9 mouse cellular contexts compared by ENCODE assay signal in genomic region chr2:174295900-174296465, GRCm38 (mm10). TPM values are rescaled to one million over a fixed set of nuclear protein-coding genes. Genes with fewer than 3 reads are reported as not detected.
DNase-seq lines count a peak whose midpoint lies in the region; ATAC-seq and TF ChIP-seq lines count a peak whose summit lies in the region.
"Had no signal": no experiment of that assay in that cellular context is flagged by ENCODE, and none has a peak within 500 bp of the region (broad histone marks: within the 10 kb centered on the region; RNA-seq: fewer than 3 reads in every experiment).

No protein-coding gene starts in this region.

- TF ChIP-seq CTCF in hindbrain, postnatal 0 days (IDR thresholded peaks at IDR 0.05; ENCODE audit: low read depth) = 0 out of 2 replicates have a peak, but pooled peaks have one; percentile 8
- TF ChIP-seq CTCF in midbrain, postnatal 0 days (IDR thresholded peaks at IDR 0.05) = no peak

- no peak for DNase-seq in kidney, postnatal 14 days
- peak; percentile 22 for DNase-seq in c-Kit-positive CD71-positive TER-119-positive erythroid progenitor cells, embryonic 14.5 days (ENCODE audit: low spot score)
- DNase-seq in hindbrain, postnatal 0 days (ENCODE audit: low spot score) = no peak
- no peak for DNase-seq in midbrain, postnatal 0 days (ENCODE audit: low spot score)
- DNase-seq in T-cell, adult 2 months (ENCODE audit: low spot score) = no peak
- no peak for DNase-seq in urinary bladder, postnatal 36 days (ENCODE audit: low spot score in 2 of 2)

- H3K4me2 ChIP-seq in kidney, embryonic 15.5 days = peak overlapping the region; percentile 60
- peak overlapping the region; percentile 67 for H3K4me2 ChIP-seq in hindbrain, postnatal 0 days (ENCODE audit: low read depth, low read length)
- peak overlapping the region; percentile 41 for H3K4me2 ChIP-seq in midbrain, postnatal 0 days (ENCODE audit: low read depth, low read length, poor library complexity, severe bottlenecking)

- peaks cover 58% of the 10 kb centered on the region for H3K9me3 ChIP-seq in kidney, embryonic 15.5 days (replicated peaks)
- H3K9me3 ChIP-seq in hindbrain, postnatal 0 days (ENCODE audit: low read length) = peaks cover 6% of the 10 kb centered on the region; the same call in 1 of the 2 replicates
- peaks cover 31% of the 10 kb centered on the region for H3K9me3 ChIP-seq in midbrain, postnatal 0 days (ENCODE audit: low read length)

- no peak overlapping the region for H3K9ac ChIP-seq in kidney, embryonic 15.5 days
- no peak overlapping the region for H3K9ac ChIP-seq in hindbrain, postnatal 0 days (replicated peaks; ENCODE audit: low read length)
- no peak overlapping the region for H3K9ac ChIP-seq in midbrain, postnatal 0 days (replicated peaks; ENCODE audit: low read length, poor library complexity, severe bottlenecking)

- WGBS in kidney, embryonic 15.5 days = 51% methylated on average over 29 of the region's 29 CpGs
- WGBS in hindbrain, postnatal 0 days = 50% methylated on average over 29 of the region's 29 CpGs
- 45% methylated on average over 29 of the region's 29 CpGs for WGBS in midbrain, postnatal 0 days

- peaks cover 45% of the 10 kb centered on the region for H3K27me3 ChIP-seq in kidney, embryonic 15.5 days
- peaks cover 17% of the 10 kb centered on the region for H3K27me3 ChIP-seq in hindbrain, postnatal 0 days (ENCODE audit: insufficient read depth, low read length)
- H3K27me3 ChIP-seq in midbrain, postnatal 0 days (ENCODE audit: insufficient read depth, low read length) = peaks cover 23% of the 10 kb centered on the region

- ATAC-seq in kidney, embryonic 15.5 days (replicated peaks; ENCODE audit: low FRiP score) = peak; percentile 7; the same call in 1 of the 2 replicates
- ATAC-seq in hindbrain, postnatal 0 days = peak; percentile 4; the same call in 1 of the 2 replicates
- no peak for ATAC-seq in midbrain, postnatal 0 days (ENCODE audit: low FRiP score)
- ATAC-seq in monocyte, adult 5-6 weeks (replicated peaks; ENCODE audit: insufficient number of reproducible peaks, low FRiP score, low TSS enrichment, poor library complexity, severe bottlenecking) = no peak

- H3K36me3 ChIP-seq in kidney, embryonic 15.5 days = peaks cover 19% of the 10 kb centered on the region
- H3K36me3 ChIP-seq in hindbrain, postnatal 0 days (ENCODE audit: insufficient read depth, low read length) = no peaks in the 10 kb centered on the region
- no peaks in the 10 kb centered on the region for H3K36me3 ChIP-seq in midbrain, postnatal 0 days (ENCODE audit: insufficient read depth, low read length)

- H3K4me3 ChIP-seq in kidney, embryonic 15.5 days (replicated peaks) = peak overlapping the region; percentile 66
- peak overlapping the region; percentile 53 for H3K4me3 ChIP-seq in hindbrain, postnatal 0 days (ENCODE audit: low read length)
- peak overlapping the region; percentile 61 for H3K4me3 ChIP-seq in midbrain, postnatal 0 days (ENCODE audit: low read depth, low read length)

- H3K27ac ChIP-seq in kidney, embryonic 15.5 days = peak overlapping the region; percentile 57
- peak overlapping the region; percentile 7; the same call in 1 of the 2 replicates for H3K27ac ChIP-seq in hindbrain, postnatal 0 days
- H3K27ac ChIP-seq in midbrain, postnatal 0 days (ENCODE audit: low read depth, low read length) = no peak overlapping the region

- peaks cover 67% of the 10 kb centered on the region for H3K4me1 ChIP-seq in kidney, embryonic 15.5 days
- H3K4me1 ChIP-seq in hindbrain, postnatal 0 days (ENCODE audit: insufficient read depth, low read length) = no peaks in the 10 kb centered on the region
- H3K4me1 ChIP-seq in midbrain, postnatal 0 days (ENCODE audit: insufficient read depth, low read length) = no peaks in the 10 kb centered on the region; the same call in 1 of the 2 replicates

RNA-seq across cellular contexts. Expression of gene Gnas, which starts 11.9 kb away (rescaled TPM):
- polyA plus RNA-seq in kidney, embryonic 15.5 days (2015; fragmentation: Nextera tagmentation; extraction: Ambion mirVana) = 1,546 and 1,642 TPM in 2 replicates
- total RNA-seq in hindbrain, postnatal 0 days (2014; rRNA removed) = 1,738 and 1,782 TPM in 2 replicates
- polyA plus RNA-seq in hindbrain, postnatal 0 days (2015; fragmentation: Nextera tagmentation; extraction: Ambion mirVana) = 1,873 and 1,902 TPM in 2 replicates
- 1,613 and 1,637 TPM in 2 replicates for total RNA-seq in midbrain, postnatal 0 days (2014; rRNA removed)
- polyA plus RNA-seq in midbrain, postnatal 0 days (2015; fragmentation: Nextera tagmentation; extraction: Ambion mirVana) = 1,739 and 1,834 TPM in 2 replicates
- total RNA-seq in monocyte, adult 5-6 weeks (2017) = 224 to 349 TPM (median 269 TPM) in 3 replicates

RNA-seq across cellular contexts. Expression of gene Gm20721, which starts 50.5 kb away (rescaled TPM):
- 13.1 and 15.7 TPM in 2 replicates for polyA plus RNA-seq in kidney, embryonic 15.5 days (2015; fragmentation: Nextera tagmentation; extraction: Ambion mirVana)
- total RNA-seq in hindbrain, postnatal 0 days (2014; rRNA removed) = not detected in 2 replicates
- 13.4 and 19.4 TPM in 2 replicates for polyA plus RNA-seq in hindbrain, postnatal 0 days (2015; fragmentation: Nextera tagmentation; extraction: Ambion mirVana)
- not detected in 2 replicates for total RNA-seq in midbrain, postnatal 0 days (2014; rRNA removed)
- 9.8 and 10.8 TPM in 2 replicates for polyA plus RNA-seq in midbrain, postnatal 0 days (2015; fragmentation: Nextera tagmentation; extraction: Ambion mirVana)
- 8.0 to 16.0 TPM (median 12.4 TPM) in 3 replicates for total RNA-seq in monocyte, adult 5-6 weeks (2017)
- total RNA-seq: liver, adult 2 months had no signal

Comparison
In these comparisons a context has a peak if more than half of its experiments do, and no peak if none do; other contexts are left out.
1. ATAC-seq: peak in kidney, embryonic 15.5 days (single experiment) and hindbrain, postnatal 0 days (single experiment); none in midbrain, postnatal 0 days (single experiment) and monocyte, adult 5-6 weeks (single experiment).
2. Peak in every context shown above with its lines, with median percentiles within 50 percentile points of each other: H3K4me2 ChIP-seq and H3K4me3 ChIP-seq.